8 mouse cellular contexts compared by ENCODE assay signal in the genomic region with DNA sequence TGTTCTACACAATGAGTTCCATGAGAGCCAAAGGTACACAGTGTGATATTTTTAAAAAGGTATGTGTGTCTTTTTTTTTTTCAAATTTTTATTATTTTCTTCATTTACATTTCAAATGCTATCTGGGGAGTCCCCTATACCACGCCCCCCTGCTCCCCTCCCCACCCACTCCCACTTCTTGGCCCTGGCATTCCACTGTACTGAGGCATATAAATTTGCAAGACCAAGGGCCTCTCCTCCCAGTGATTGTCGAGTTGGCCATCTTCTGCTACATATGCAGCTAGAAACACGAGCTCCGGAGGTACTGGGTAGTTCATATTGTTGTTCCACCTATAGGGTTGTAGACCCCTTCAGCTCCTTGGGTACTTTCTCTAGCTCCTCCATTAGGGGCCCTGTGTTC. TPM values are rescaled to one million over a fixed set of nuclear protein-coding genes. Genes with fewer than 3 reads are reported as not detected.
DNase-seq lines count a peak whose midpoint lies in the region; ATAC-seq and TF ChIP-seq lines count a peak whose summit lies in the region.
"Not testable (repeated sequence)": the region's sequence is repeated elsewhere in the genome, so short reads cannot be mapped to it uniquely, and the experiment has no call there.

No protein-coding gene starts in this region.

- H3K4me2 ChIP-seq in embryonic facial prominence, embryonic 13.5 days, result peak overlapping the region; percentile 85; the same call in 1 of the 2 replicates
- H3K4me2 ChIP-seq in kidney, embryonic 15.5 days, result peak overlapping the region; percentile 77; the same call in 1 of the 2 replicates
- peak overlapping the region; percentile 87 for H3K4me2 ChIP-seq in liver, embryonic 13.5 days
- H3K4me2 ChIP-seq in midbrain, embryonic 13.5 days (replicated peaks), result peak overlapping the region; percentile 75; the same call in 1 of the 2 replicates
- peak overlapping the region; percentile 75 for H3K4me2 ChIP-seq in neural tube, embryonic 15.5 days

- TF ChIP-seq EP300 in ES-Bruce4 (IDR thresholded peaks at IDR 0.05; ENCODE audit: insufficient read depth, low read depth, low read length), result not testable (repeated sequence)

- H3K4me1 ChIP-seq in ES-Bruce4 (ENCODE audit: control insufficient read depth, insufficient read depth, low read length), result not testable (repeated sequence)
- H3K4me1 ChIP-seq in embryonic facial prominence, embryonic 13.5 days, result peaks cover 27% of the 10 kb centered on the region
- H3K4me1 ChIP-seq in kidney, embryonic 15.5 days, result peaks cover 21% of the 10 kb centered on the region
- peaks cover 73% of the 10 kb centered on the region for H3K4me1 ChIP-seq in liver, embryonic 13.5 days (replicated peaks)
- peaks cover 32% of the 10 kb centered on the region for H3K4me1 ChIP-seq in midbrain, embryonic 13.5 days (replicated peaks)
- H3K4me1 ChIP-seq in neural tube, embryonic 15.5 days, result peaks cover 32% of the 10 kb centered on the region

- H3K9me3 ChIP-seq in ES-Bruce4 (replicated peaks; ENCODE audit: control insufficient read depth, insufficient read depth, low read length, poor library complexity, severe bottlenecking); embryonic facial prominence, embryonic 13.5 days; kidney, embryonic 15.5 days (replicated peaks); liver, embryonic 13.5 days (replicated peaks); midbrain, embryonic 13.5 days; neural tube, embryonic 15.5 days (replicated peaks): not testable (repeated sequence)

- H3K4me3 ChIP-seq in ES-Bruce4 (ENCODE audit: low read depth, low read length); embryonic facial prominence, embryonic 13.5 days; kidney, embryonic 15.5 days (replicated peaks); midbrain, embryonic 13.5 days (replicated peaks); neural tube, embryonic 15.5 days (replicated peaks): not testable (repeated sequence)
- H3K4me3 ChIP-seq in liver, embryonic 13.5 days (replicated peaks), result peak overlapping the region; percentile 94; the same call in 1 of the 2 replicates

- H3K36me3 ChIP-seq in ES-Bruce4 (ENCODE audit: control insufficient read depth, insufficient read depth, low read length, poor library complexity, severe bottlenecking), result peaks cover 16% of the 10 kb centered on the region
- peaks cover 12% of the 10 kb centered on the region for H3K36me3 ChIP-seq in embryonic facial prominence, embryonic 13.5 days
- peaks cover 15% of the 10 kb centered on the region for H3K36me3 ChIP-seq in kidney, embryonic 15.5 days
- peaks cover 16% of the 10 kb centered on the region for H3K36me3 ChIP-seq in liver, embryonic 13.5 days
- not testable (repeated sequence) for H3K36me3 ChIP-seq in midbrain, embryonic 13.5 days; neural tube, embryonic 15.5 days

- TF ChIP-seq POLR2A in ES-Bruce4 (IDR thresholded peaks at IDR 0.05; ENCODE audit: insufficient read depth, low read length), result not testable (repeated sequence)

- H3K27ac ChIP-seq in ES-Bruce4 (ENCODE audit: insufficient read depth, low read length); embryonic facial prominence, embryonic 13.5 days; kidney, embryonic 15.5 days; midbrain, embryonic 13.5 days; neural tube, embryonic 15.5 days (replicated peaks): not testable (repeated sequence)
- 0 out of 2 replicates have a peak overlapping the region, but pooled peaks have one; percentile 93 for H3K27ac ChIP-seq in liver, embryonic 13.5 days

- H3K9ac ChIP-seq in ES-Bruce4 (ENCODE audit: low read depth, poor library complexity, severe bottlenecking), result 0 out of 2 replicates have a peak overlapping the region, but pooled peaks have one; percentile 32
- H3K9ac ChIP-seq in embryonic facial prominence, embryonic 13.5 days; kidney, embryonic 15.5 days; midbrain, embryonic 13.5 days (replicated peaks); neural tube, embryonic 15.5 days (replicated peaks): not testable (repeated sequence)
- peak overlapping the region; percentile 98; the same call in 1 of the 2 replicates for H3K9ac ChIP-seq in liver, embryonic 13.5 days

- not testable (repeated sequence) for ATAC-seq in embryonic facial prominence, embryonic 13.5 days (ENCODE audit: insufficient number of reproducible peaks, insufficient read depth, low FRiP score, low TSS enrichment, low read depth); kidney, embryonic 15.5 days (replicated peaks; ENCODE audit: low FRiP score); liver, embryonic 13.5 days (ENCODE audit: low read depth); midbrain, embryonic 13.5 days; neural tube, embryonic 15.5 days (ENCODE audit: low FRiP score)

- WGBS in embryonic facial prominence, embryonic 13.5 days, result 74% methylated on average over 4 of the region's 4 CpGs
- 62% methylated on average over 4 of the region's 4 CpGs for WGBS in kidney, embryonic 15.5 days
- WGBS in liver, embryonic 13.5 days (ENCODE audit: insufficient replicate concordance), result 50% methylated on average over 4 of the region's 4 CpGs
- WGBS in midbrain, embryonic 13.5 days, result 76% methylated on average over 4 of the region's 4 CpGs
- WGBS in neural tube, embryonic 15.5 days, result 78% methylated on average over 4 of the region's 4 CpGs

- H3K27me3 ChIP-seq in ES-Bruce4 (ENCODE audit: control insufficient read depth, insufficient read depth, low read length, poor library complexity, severe bottlenecking); embryonic facial prominence, embryonic 13.5 days; kidney, embryonic 15.5 days; liver, embryonic 13.5 days; midbrain, embryonic 13.5 days; neural tube, embryonic 15.5 days (replicated peaks): not testable (repeated sequence)

- not testable (repeated sequence) for TF ChIP-seq CTCF in ES-Bruce4 (IDR thresholded peaks at IDR 0.05; ENCODE audit: low read depth, low read length)

- DNase-seq in R1 (ENCODE audit: low read depth, low spot score), result peak; percentile 66
- DNase-seq in heart, adult 11 months, result peak; percentile 79
- not testable (repeated sequence) for DNase-seq in liver, embryonic 13.5 days

RNA-seq across cellular contexts. Expression of gene Sod1, which starts 1.1 kb away (rescaled TPM):
- polyA plus RNA-seq in ES-Bruce4 (2011; ENCODE audit: insufficient read depth, insufficient read length, low read depth, missing spikeins), result 797 and 822 TPM in 2 replicates
- polyA plus RNA-seq in embryonic facial prominence, embryonic 13.5 days (2015; fragmentation: Nextera tagmentation; extraction: Ambion mirVana), result 977 and 991 TPM in 2 replicates
- 1,196 and 1,217 TPM in 2 replicates for polyA plus RNA-seq in kidney, embryonic 15.5 days (2015; fragmentation: Nextera tagmentation; extraction: Ambion mirVana)
- polyA plus RNA-seq in liver, embryonic 13.5 days (2015; fragmentation: Nextera tagmentation; extraction: Ambion mirVana), result 1,329 and 1,400 TPM in 2 replicates
- polyA plus RNA-seq in midbrain, embryonic 13.5 days (2015; fragmentation: Nextera tagmentation; extraction: Ambion mirVana), result 826 and 844 TPM in 2 replicates
- 998 TPM in 2 replicates for polyA plus RNA-seq in neural tube, embryonic 15.5 days (2015; fragmentation: Nextera tagmentation; extraction: Ambion mirVana)
